Mouse (Mus musculus): ENCODE results near the gene Lgr6. TPM values are rescaled to one million over a fixed set of nuclear protein-coding genes. Genes with fewer than 3 reads are reported as not detected.

Gene Lgr6
- polyA plus RNA-seq (2014; fragmentation: Nextera tagmentation; extraction: Ambion mirVana), result 1.5 and 1.8 TPM in 2 replicates

DNA sequence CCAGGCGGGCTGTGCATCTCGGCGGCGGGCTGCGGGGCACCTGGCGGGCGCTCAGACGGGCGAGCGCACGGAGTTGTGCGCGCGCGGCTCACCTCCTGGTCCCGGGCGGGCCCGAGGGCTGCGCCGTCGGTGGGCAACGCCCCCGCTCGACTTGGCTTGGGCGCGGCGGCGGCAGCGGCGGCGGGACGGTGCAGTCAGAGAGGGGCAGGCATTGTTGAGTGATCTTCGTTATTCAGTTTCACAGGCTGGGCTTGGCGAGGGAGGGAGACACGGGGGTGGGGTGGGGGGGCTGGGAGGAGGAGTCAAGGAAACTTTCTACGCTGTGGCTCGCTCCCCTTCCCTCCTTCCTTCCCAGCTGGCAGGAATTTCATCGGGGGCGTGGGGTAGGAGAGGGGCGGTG is at the start of gene Lgr6:
TSS of gene Lgr6 (minus strand) at position 153 of the 400 bp plus-strand sequence.
- Histone ChIP-seq H3K36me3 (ENCODE audit: control insufficient read depth, insufficient read depth, low read length) (no peaks in the 10 kb centered on the region), H3K27ac (ENCODE audit: low read length) (no peak within 1 kb of the TSS), H3K4me1 (ENCODE audit: control insufficient read depth, insufficient read depth, low read length) (peaks cover 5% of the 10 kb centered on the region; the same call in 1 of the 2 replicates), H3K4me3 (ENCODE audit: low read depth, low read length) (peak within 1 kb of the TSS; percentile 42), H3K9ac (replicated peaks; ENCODE audit: low read depth, low read length) (no peak within 1 kb of the TSS), H3K27me3 (ENCODE audit: control insufficient read depth, insufficient read depth, low read length) (peaks cover 23% of the 10 kb centered on the region), H3K4me2 (replicated peaks; ENCODE audit: low read depth, low read length) (peak within 1 kb of the TSS; percentile 63), H3K9me3 (ENCODE audit: control insufficient read depth, low read depth, low read length) (no peaks in the 10 kb centered on the region)
- WGBS, result under 1% methylated on average over 38 of the region's 40 CpGs
- ATAC-seq (ENCODE audit: insufficient number of reproducible peaks, insufficient read depth, low FRiP score, low read depth), result no peak

GRCm38 (mm10) chr1:135154411-135154959 is 49.4 kb upstream of the Lgr6 start:
- peak overlapping the region; percentile 62 for H3K27ac ChIP-seq (ENCODE audit: low read length)
- peaks cover 20% of the 10 kb centered on the region for H3K36me3 ChIP-seq (ENCODE audit: control insufficient read depth, insufficient read depth, low read length)
- peak; percentile 72 for ATAC-seq (ENCODE audit: insufficient number of reproducible peaks, insufficient read depth, low FRiP score, low read depth)
- H3K27me3 ChIP-seq (ENCODE audit: control insufficient read depth, insufficient read depth, low read length), result no peaks in the 10 kb centered on the region
- peak overlapping the region; percentile 42 for H3K4me2 ChIP-seq (replicated peaks; ENCODE audit: low read depth, low read length)
- H3K4me1 ChIP-seq (ENCODE audit: control insufficient read depth, insufficient read depth, low read length), result peaks cover 18% of the 10 kb centered on the region
- WGBS, result under 1% methylated on average over 14 of the region's 14 CpGs
- H3K9me3 ChIP-seq (ENCODE audit: control insufficient read depth, low read depth, low read length), result no peaks in the 10 kb centered on the region
- no peak overlapping the region; the same call in 1 of the 2 replicates for H3K9ac ChIP-seq (replicated peaks; ENCODE audit: low read depth, low read length)
- H3K4me3 ChIP-seq (ENCODE audit: low read depth, low read length), result peak overlapping the region; percentile 15; the same call in 1 of the 2 replicates

- no peak overlapping the region; the same call in 1 of the 2 replicates for H3K9ac ChIP-seq (replicated peaks; ENCODE audit: low read depth, low read length)
- H3K27me3 ChIP-seq (ENCODE audit: control insufficient read depth, insufficient read depth, low read length), result no peaks in the 10 kb centered on the region
- ATAC-seq (ENCODE audit: insufficient number of reproducible peaks, insufficient read depth, low FRiP score, low read depth), result no peak; the same call in 1 of the 2 replicates
- H3K4me1 ChIP-seq (ENCODE audit: control insufficient read depth, insufficient read depth, low read length), result peaks cover 19% of the 10 kb centered on the region
- H3K27ac ChIP-seq (ENCODE audit: low read length), result peak overlapping the region; percentile 62; the same call in 1 of the 2 replicates
- H3K4me3 ChIP-seq (ENCODE audit: low read depth, low read length), result peak overlapping the region; percentile 15; the same call in 1 of the 2 replicates
- peaks cover 20% of the 10 kb centered on the region for H3K36me3 ChIP-seq (ENCODE audit: control insufficient read depth, insufficient read depth, low read length)
- 22% methylated on average over 13 of the region's 13 CpGs for WGBS
- no peaks in the 10 kb centered on the region for H3K9me3 ChIP-seq (ENCODE audit: control insufficient read depth, low read depth, low read length)
- H3K4me2 ChIP-seq (replicated peaks; ENCODE audit: low read depth, low read length), result peak overlapping the region; percentile 42
Measured at GRCm38 (mm10) chr1:135154011-135154410, 48.9 kb upstream of the Lgr6 start.

DNA sequence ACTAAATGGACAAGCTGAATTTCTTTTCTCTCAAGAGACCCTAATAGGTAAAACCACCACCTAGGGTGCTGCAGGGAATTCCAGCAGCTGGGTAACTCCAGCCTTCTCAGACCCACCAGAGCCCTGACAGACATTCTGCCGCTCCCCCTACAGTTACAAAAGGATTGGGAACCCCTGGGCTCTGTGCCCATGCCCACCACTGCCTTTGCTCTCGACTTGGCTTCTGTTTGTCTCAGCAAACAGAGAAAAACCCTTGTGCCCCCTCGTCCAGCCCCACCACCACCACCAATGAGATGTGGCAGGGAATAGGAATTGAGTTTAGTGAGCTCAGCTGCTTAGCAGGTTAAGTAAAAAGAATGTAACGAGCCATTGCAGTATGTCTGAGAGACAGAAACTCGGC is 43.9 kb upstream of the Lgr6 start:
- H3K9ac ChIP-seq (replicated peaks; ENCODE audit: low read depth, low read length), result no peak overlapping the region
- H3K27ac ChIP-seq (ENCODE audit: low read length), result no peak overlapping the region
- 65% methylated on average over 5 of the region's 5 CpGs for WGBS
- H3K4me1 ChIP-seq (ENCODE audit: control insufficient read depth, insufficient read depth, low read length), result peaks cover 23% of the 10 kb centered on the region
- H3K27me3 ChIP-seq (ENCODE audit: control insufficient read depth, insufficient read depth, low read length), result no peaks in the 10 kb centered on the region
- ATAC-seq (ENCODE audit: insufficient number of reproducible peaks, insufficient read depth, low FRiP score, low read depth), result no peak
- no peak overlapping the region for H3K4me3 ChIP-seq (ENCODE audit: low read depth, low read length)
- peaks cover 4% of the 10 kb centered on the region; the same call in 1 of the 2 replicates for H3K36me3 ChIP-seq (ENCODE audit: control insufficient read depth, insufficient read depth, low read length)
- H3K4me2 ChIP-seq (replicated peaks; ENCODE audit: low read depth, low read length), result no peak overlapping the region
- H3K9me3 ChIP-seq (ENCODE audit: control insufficient read depth, low read depth, low read length), result no peaks in the 10 kb centered on the region

DNA sequence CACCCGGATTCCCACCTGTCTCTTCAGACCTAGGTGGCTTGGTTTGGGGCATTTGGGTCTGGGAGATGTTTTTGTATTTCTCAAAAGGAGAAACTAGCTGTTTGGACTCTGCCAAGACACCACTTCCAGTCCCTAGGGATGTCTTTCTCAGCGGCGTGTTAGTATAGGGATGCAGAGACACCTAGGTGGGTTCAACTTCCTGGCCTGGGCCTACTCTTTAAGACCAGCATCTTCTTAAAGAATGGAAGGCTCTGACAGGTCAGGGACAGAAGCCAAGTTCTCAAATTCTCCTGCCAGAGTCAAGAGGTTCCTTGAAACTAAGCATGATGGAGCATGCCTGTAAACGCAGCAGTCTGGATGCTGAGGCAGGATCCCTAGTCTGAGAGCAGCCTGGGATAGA is 43.4 kb upstream of the Lgr6 start:
- Histone ChIP-seq H3K27me3 (ENCODE audit: control insufficient read depth, insufficient read depth, low read length) (no peaks in the 10 kb centered on the region), H3K27ac (ENCODE audit: low read length) (no peak overlapping the region; the same call in 1 of the 2 replicates), H3K9ac (replicated peaks; ENCODE audit: low read depth, low read length) (no peak overlapping the region), H3K4me3 (ENCODE audit: low read depth, low read length) (peak overlapping the region; percentile 92), H3K4me2 (replicated peaks; ENCODE audit: low read depth, low read length) (peak overlapping the region; percentile 57), H3K4me1 (ENCODE audit: control insufficient read depth, insufficient read depth, low read length) (peaks cover 21% of the 10 kb centered on the region), H3K9me3 (ENCODE audit: control insufficient read depth, low read depth, low read length) (no peaks in the 10 kb centered on the region), H3K36me3 (ENCODE audit: control insufficient read depth, insufficient read depth, low read length) (peaks cover 4% of the 10 kb centered on the region; the same call in 1 of the 2 replicates)
- no peak for ATAC-seq (ENCODE audit: insufficient number of reproducible peaks, insufficient read depth, low FRiP score, low read depth)
- WGBS, result 69% methylated on average over 4 of the region's 4 CpGs

DNA sequence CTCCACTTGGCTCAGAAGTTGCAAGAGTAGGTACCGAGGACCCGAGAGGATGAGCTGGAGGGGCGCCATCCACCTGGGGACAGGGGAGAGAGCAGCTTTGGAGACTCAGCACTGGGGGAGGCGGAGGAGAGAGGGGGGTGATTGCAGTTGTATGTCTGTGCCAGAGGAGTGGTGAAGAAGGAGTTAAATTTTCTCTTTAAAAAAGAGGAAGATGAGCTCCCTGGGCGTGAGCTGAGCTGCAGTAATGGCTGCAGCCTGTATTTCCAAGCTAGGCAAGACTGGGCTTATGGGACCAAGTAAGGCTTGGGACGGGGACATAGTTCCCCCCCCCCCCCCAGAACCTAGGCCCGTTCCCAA is 42.6 kb upstream of the Lgr6 start:
- Histone ChIP-seq H3K4me3 (ENCODE audit: low read depth, low read length) (peak overlapping the region; percentile 92), H3K4me2 (replicated peaks; ENCODE audit: low read depth, low read length) (peak overlapping the region; percentile 57), H3K9ac (replicated peaks; ENCODE audit: low read depth, low read length) (peak overlapping the region; percentile 95; the same call in 1 of the 2 replicates), H3K9me3 (ENCODE audit: control insufficient read depth, low read depth, low read length) (no peaks in the 10 kb centered on the region), H3K27ac (ENCODE audit: low read length) (no peak overlapping the region; the same call in 1 of the 2 replicates), H3K27me3 (ENCODE audit: control insufficient read depth, insufficient read depth, low read length) (no peaks in the 10 kb centered on the region), H3K36me3 (ENCODE audit: control insufficient read depth, insufficient read depth, low read length) (peaks cover 3% of the 10 kb centered on the region; the same call in 1 of the 2 replicates), H3K4me1 (ENCODE audit: control insufficient read depth, insufficient read depth, low read length) (peaks cover 21% of the 10 kb centered on the region)
- 2% methylated on average over 7 of the region's 7 CpGs for WGBS
- no peak for ATAC-seq (ENCODE audit: insufficient number of reproducible peaks, insufficient read depth, low FRiP score, low read depth)

GRCm38 (mm10) chr1:135146946-135147701 is 42.0 kb upstream of the Lgr6 start:
- 0% methylated on average over 69 of the region's 69 CpGs for WGBS
- peak; percentile 78 for ATAC-seq (ENCODE audit: insufficient number of reproducible peaks, insufficient read depth, low FRiP score, low read depth)
- no peaks in the 10 kb centered on the region; the same call in 1 of the 2 replicates for H3K36me3 ChIP-seq (ENCODE audit: control insufficient read depth, insufficient read depth, low read length)

DNA sequence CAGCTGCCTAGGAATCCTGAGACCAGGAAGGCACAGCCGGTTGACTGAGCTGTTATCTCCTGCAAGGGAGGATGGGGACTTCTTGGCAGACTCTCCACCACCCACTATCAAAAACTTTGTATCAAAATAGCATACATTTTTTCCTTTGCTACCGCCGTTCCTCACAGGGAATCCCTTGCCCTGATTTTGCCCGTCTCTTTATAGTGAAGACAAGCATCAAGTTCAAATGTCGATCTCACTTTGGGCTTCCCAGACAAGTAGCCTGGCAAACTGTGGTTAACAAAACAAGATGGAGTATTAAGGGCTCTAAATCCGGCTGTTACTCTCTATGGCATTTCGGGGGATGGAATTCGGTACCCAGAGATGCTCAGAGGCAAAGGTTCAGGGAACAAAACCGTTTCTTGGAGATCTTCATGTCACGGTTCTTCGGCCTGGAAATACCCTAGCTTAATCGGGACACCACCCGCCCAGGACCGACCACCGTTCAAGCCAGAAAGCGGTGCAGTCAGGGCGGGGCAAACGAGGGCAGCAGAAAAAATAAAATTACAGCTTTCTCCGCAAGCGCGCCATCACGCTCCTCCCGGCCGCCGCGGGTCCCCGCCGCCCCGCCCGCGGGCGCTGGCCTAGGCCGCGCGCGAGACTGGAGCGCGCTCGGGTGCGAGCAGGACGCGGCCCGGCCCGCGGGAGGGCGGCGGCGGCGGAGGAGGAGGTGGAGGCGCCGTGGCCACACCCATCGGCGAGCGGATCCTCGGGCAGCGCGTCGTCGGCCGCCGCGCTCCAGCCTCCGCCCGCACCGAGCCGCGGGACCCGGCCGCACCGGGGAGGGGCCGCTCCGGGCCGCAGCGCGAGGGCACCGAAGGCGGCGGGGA is 41.2 kb upstream of the Lgr6 start, which contains the start of gene Arl8a:
TSS of gene Arl8a (plus strand) at position 748 of the 869 bp plus-strand sequence.
- peak within 1 kb of the TSS; percentile 92 for H3K4me3 ChIP-seq (ENCODE audit: low read depth, low read length)
- H3K9ac ChIP-seq (replicated peaks; ENCODE audit: low read depth, low read length), result peak within 1 kb of the TSS; percentile 95
- H3K36me3 ChIP-seq (ENCODE audit: control insufficient read depth, insufficient read depth, low read length), result no peaks in the 10 kb centered on the region
- H3K4me2 ChIP-seq (replicated peaks; ENCODE audit: low read depth, low read length), result peak within 1 kb of the TSS; percentile 57
- WGBS, result under 1% methylated on average over 75 of the region's 78 CpGs
- ATAC-seq (ENCODE audit: insufficient number of reproducible peaks, insufficient read depth, low FRiP score, low read depth), result peak; percentile 82
- H3K27ac ChIP-seq (ENCODE audit: low read length), result peak within 1 kb of the TSS; percentile 82; the same call in 1 of the 2 replicates
- H3K9me3 ChIP-seq (ENCODE audit: control insufficient read depth, low read depth, low read length), result no peaks in the 10 kb centered on the region
- peaks cover 19% of the 10 kb centered on the region for H3K4me1 ChIP-seq (ENCODE audit: control insufficient read depth, insufficient read depth, low read length)
- H3K27me3 ChIP-seq (ENCODE audit: control insufficient read depth, insufficient read depth, low read length), result no peaks in the 10 kb centered on the region

More at GRCm38 (mm10) chr1:135146946-135147701, 42.0 kb upstream of the Lgr6 start:
- no peaks in the 10 kb centered on the region for H3K9me3 ChIP-seq (ENCODE audit: control insufficient read depth, low read depth, low read length)
- peak overlapping the region; percentile 95 for H3K9ac ChIP-seq (replicated peaks; ENCODE audit: low read depth, low read length)
- H3K27ac ChIP-seq (ENCODE audit: low read length), result peak overlapping the region; percentile 82; the same call in 1 of the 2 replicates
- H3K4me1 ChIP-seq (ENCODE audit: control insufficient read depth, insufficient read depth, low read length), result peaks cover 21% of the 10 kb centered on the region
- H3K4me3 ChIP-seq (ENCODE audit: low read depth, low read length), result peak overlapping the region; percentile 92
- H3K4me2 ChIP-seq (replicated peaks; ENCODE audit: low read depth, low read length), result peak overlapping the region; percentile 57
- H3K27me3 ChIP-seq (ENCODE audit: control insufficient read depth, insufficient read depth, low read length), result no peaks in the 10 kb centered on the region

All from stomach, embryonic 14.5 days (tissue).